Mouse (Mus musculus): Measurements from ENCODE around the gene Strada. TPM values are rescaled to one million over a fixed set of nuclear protein-coding genes. Genes with fewer than 3 reads are reported as not detected.

Gene Strada
- polyA plus RNA-seq, 1 experiment = 32.6 TPM

DNA sequence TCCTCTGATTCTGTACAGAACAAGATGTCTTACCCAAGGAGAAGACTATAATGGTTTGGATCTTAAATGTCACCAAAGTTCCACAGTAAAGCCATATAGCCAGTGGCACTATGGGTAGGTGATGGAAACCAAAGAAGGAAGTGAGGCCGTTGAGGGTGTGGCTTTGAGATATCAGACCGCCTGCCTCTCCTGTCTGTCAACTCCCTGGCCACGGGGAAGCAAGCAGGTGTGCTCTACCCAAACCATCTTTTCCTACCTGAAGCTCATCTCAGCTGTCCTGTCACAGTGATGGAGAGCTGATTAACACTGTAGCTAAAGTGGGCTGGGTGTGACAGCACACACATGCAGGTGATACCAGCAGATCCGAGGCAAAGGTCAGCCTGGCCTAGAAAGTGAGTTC lies 3.7 kb downstream of the Strada start:
- H3K36me3 ChIP-seq (ENCODE audit: control insufficient read depth, insufficient read depth, low read length) = peaks cover 3% of the 10 kb centered on the region
- H3K4me3 ChIP-seq (ENCODE audit: extremely low read depth, insufficient read depth, insufficient read length) = no peak overlapping the region
- 51% methylated on average over 4 of the region's 4 CpGs for WGBS
- DNase-seq (ENCODE audit: low read depth in 1 of 2, low spot score in 2 of 2) = no peak
- H3K27me3 ChIP-seq (ENCODE audit: control insufficient read depth, insufficient read depth, low read length) = no peaks in the 10 kb centered on the region
- no peak for TF ChIP-seq CTCF (IDR thresholded peaks at IDR 0.05; ENCODE audit: extremely low read depth, insufficient read depth, insufficient read length, insufficient replicate concordance)
- TF ChIP-seq POLR2A (IDR thresholded peaks at IDR 0.05; ENCODE audit: low read depth, low read length) = no peak
- no peak overlapping the region; the same call in 1 of the 2 replicates for H3K27ac ChIP-seq (ENCODE audit: insufficient read depth, low read length)
- H3K4me1 ChIP-seq (ENCODE audit: control insufficient read depth, insufficient read depth, insufficient read length) = peaks cover 16% of the 10 kb centered on the region

DNA sequence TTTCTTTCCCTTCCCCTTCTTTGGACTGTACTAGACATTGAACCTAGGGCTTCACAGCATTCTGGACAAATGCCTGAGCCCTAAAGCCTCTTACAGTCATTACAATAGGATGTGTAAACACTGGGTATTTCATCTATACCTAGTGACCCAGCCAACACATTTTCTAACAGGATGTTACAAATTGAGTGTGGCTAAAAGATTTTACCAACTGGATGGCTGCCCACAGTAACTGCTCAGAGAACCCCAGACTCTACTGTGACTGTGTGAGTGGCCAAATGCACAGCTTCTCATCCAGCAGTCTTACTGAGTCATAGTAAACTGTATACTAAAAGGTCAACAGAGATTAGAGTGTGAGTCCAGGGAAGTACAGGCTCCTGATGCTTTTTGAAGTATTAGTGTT lies 6.6 kb downstream of the Strada start:
- Histone ChIP-seq H3K36me3 (ENCODE audit: control insufficient read depth, insufficient read depth, low read length) (no peaks in the 10 kb centered on the region), H3K27ac (ENCODE audit: insufficient read depth, low read length) (no peak overlapping the region), H3K4me3 (ENCODE audit: extremely low read depth, insufficient read depth, insufficient read length) (no peak overlapping the region), H3K4me1 (ENCODE audit: control insufficient read depth, insufficient read depth, insufficient read length) (peaks cover 10% of the 10 kb centered on the region), H3K27me3 (ENCODE audit: control insufficient read depth, insufficient read depth, low read length) (no peaks in the 10 kb centered on the region)
- TF ChIP-seq CTCF (IDR thresholded peaks at IDR 0.05; ENCODE audit: extremely low read depth, insufficient read depth, insufficient read length, insufficient replicate concordance) = no peak
- TF ChIP-seq POLR2A (IDR thresholded peaks at IDR 0.05; ENCODE audit: low read depth, low read length) = no peak
- DNase-seq (ENCODE audit: low read depth in 1 of 2, low spot score in 2 of 2) = no peak

DNA sequence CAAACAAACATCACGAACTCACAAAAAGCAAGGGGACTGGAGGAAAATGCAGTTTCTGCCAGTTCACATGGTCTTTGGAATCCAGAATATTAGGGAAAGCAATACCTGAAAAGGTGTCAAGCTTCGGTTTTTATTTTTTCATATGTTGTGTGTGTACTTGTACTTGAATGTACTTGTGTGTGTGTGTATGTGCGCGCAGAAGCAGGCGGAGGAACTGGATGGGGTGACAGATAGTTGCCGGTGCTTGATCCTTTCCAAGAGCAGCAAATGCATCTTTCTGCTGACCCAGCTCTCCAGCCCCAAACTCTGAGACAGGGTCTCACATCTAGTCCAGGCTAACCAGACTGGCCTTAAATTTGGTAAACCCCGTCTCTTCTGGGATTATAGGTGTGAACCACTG lies 7.1 kb downstream of the Strada start:
- Histone ChIP-seq H3K27me3 (ENCODE audit: control insufficient read depth, insufficient read depth, low read length) (no peaks in the 10 kb centered on the region), H3K4me1 (ENCODE audit: control insufficient read depth, insufficient read depth, insufficient read length) (peaks cover 10% of the 10 kb centered on the region), H3K4me3 (ENCODE audit: extremely low read depth, insufficient read depth, insufficient read length) (no peak overlapping the region), H3K27ac (ENCODE audit: insufficient read depth, low read length) (no peak overlapping the region), H3K36me3 (ENCODE audit: control insufficient read depth, insufficient read depth, low read length) (no peaks in the 10 kb centered on the region)
- TF ChIP-seq CTCF (IDR thresholded peaks at IDR 0.05; ENCODE audit: extremely low read depth, insufficient read depth, insufficient read length, insufficient replicate concordance) (no peak), POLR2A (IDR thresholded peaks at IDR 0.05; ENCODE audit: low read depth, low read length) (no peak)
- WGBS = 90% methylated on average over 7 of the region's 7 CpGs
- no peak for DNase-seq (ENCODE audit: low read depth in 1 of 2, low spot score in 2 of 2)

DNA sequence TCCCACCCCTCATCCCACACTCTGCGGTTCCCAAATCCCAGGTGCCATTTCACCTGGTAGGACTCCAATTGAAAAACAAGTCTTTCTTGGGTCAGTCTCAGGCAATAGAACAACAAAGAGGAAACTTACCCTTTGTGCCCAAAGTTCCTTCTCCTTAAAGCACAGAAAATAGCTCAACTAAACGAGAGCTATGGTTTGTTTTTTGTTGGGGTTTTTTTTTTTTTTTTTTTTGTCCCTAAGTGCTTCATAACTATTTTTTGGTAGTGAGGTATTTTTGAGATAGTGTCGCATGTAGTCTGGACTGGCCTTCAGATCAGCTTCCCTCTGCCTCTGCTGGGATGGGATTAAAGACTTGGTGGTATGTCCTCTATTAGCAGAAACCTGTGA lies 7.8 kb downstream of the Strada start:
- H3K36me3 ChIP-seq (ENCODE audit: control insufficient read depth, insufficient read depth, low read length) = no peaks in the 10 kb centered on the region
- 16% methylated on average over 3 of the region's 3 CpGs for WGBS
- H3K27me3 ChIP-seq (ENCODE audit: control insufficient read depth, insufficient read depth, low read length) = no peaks in the 10 kb centered on the region
- H3K27ac ChIP-seq (ENCODE audit: insufficient read depth, low read length) = peak overlapping the region; percentile 90
- peaks cover 10% of the 10 kb centered on the region; the same call in 1 of the 2 replicates for H3K4me1 ChIP-seq (ENCODE audit: control insufficient read depth, insufficient read depth, insufficient read length)
- TF ChIP-seq CTCF (IDR thresholded peaks at IDR 0.05; ENCODE audit: extremely low read depth, insufficient read depth, insufficient read length, insufficient replicate concordance) (no peak), POLR2A (IDR thresholded peaks at IDR 0.05; ENCODE audit: low read depth, low read length) (no peak)
- no peak for DNase-seq (ENCODE audit: low read depth in 1 of 2, low spot score in 2 of 2)
- peak overlapping the region; percentile 68 for H3K4me3 ChIP-seq (ENCODE audit: extremely low read depth, insufficient read depth, insufficient read length)

DNA sequence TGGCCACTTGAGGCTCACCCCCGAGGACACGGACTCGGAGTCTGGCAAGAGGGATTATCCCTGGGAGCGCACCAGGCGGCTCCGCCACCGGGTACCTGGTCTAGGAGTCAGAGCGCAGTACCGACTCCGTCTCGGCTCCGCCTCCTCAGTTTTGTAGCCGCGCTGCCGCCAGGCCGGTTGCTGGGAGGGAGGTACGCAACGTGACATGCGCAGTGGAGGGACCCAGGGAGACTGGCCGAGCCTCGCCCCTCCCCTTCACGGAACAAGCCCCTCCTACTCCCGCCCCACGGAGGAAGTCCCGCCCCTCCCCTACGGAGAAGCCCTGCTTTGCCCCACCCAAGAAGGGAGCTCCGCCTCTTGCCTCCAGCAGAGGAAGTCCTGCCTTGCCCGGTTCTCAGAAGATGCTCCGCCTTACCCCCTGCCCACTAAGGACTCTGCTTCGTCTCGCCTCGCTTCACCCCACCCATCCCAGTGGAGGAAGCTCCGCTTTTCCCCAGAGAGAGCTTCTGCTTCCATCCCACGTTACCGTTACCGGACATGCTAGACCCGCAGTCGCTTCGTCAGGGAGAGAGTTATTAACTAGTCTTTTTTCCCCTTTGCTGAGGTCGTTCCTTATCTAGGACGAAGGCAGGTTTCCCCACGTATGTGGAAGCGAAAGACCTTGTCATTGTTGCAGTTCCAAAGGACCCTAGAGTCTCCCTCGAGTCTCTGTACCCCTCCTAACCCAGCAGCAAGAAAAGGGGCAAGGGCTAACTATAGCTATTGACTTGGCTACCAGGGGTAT lies 8.4 kb downstream of the Strada start:
- TF ChIP-seq CTCF (IDR thresholded peaks at IDR 0.05; ENCODE audit: extremely low read depth, insufficient read depth, insufficient read length, insufficient replicate concordance) = no peak
- TF ChIP-seq POLR2A (IDR thresholded peaks at IDR 0.05; ENCODE audit: low read depth, low read length) = peak; percentile 87
- peak overlapping the region; percentile 82 for H3K4me3 ChIP-seq (ENCODE audit: extremely low read depth, insufficient read depth, insufficient read length)
- H3K36me3 ChIP-seq (ENCODE audit: control insufficient read depth, insufficient read depth, low read length) = no peaks in the 10 kb centered on the region
- whole genome bisulfite sequencing = under 1% methylated on average over 44 of the region's 44 CpGs
- peak overlapping the region; percentile 94 for H3K27ac ChIP-seq (ENCODE audit: insufficient read depth, low read length)
- peak; percentile 95 to 97 for DNase-seq (ENCODE audit: low read depth in 1 of 2, low spot score in 2 of 2)
- H3K27me3 ChIP-seq (ENCODE audit: control insufficient read depth, insufficient read depth, low read length) = no peaks in the 10 kb centered on the region
- peaks cover 10% of the 10 kb centered on the region; the same call in 1 of the 2 replicates for H3K4me1 ChIP-seq (ENCODE audit: control insufficient read depth, insufficient read depth, insufficient read length)

DNA sequence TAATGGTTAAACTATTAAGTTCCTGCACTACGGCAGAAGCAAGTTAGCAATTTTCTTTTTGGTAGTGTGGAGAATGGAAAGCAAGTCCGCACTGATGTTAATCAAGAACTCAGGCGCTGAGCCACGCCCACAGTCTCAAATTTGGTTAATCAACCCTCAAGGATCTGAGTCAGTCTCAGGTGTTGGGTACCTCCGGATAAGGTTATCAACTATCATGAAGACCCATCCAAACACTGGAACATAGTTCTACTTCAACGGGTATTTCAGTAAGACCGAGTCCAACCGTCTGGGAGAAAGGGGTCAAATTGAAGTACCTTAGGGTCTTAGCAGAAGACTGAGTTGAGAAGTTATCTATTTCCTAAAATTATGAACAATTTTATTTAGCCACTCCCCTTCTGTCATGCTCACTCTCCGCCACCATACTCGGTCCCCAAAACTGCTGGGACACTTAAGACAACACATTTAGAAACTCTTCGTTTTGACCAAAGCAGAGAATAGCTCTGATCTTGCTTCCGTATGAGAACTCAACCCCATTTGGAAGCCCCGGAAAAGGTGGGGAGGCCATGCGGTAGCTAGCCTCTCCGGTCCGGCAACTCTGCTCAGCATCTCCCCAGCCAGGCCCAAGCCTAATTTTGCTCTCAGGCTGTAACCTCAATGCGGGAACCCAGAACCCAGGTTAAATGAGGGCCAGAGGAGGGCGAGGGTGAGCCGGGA lies 9.2 kb downstream of the Strada start:
- no peaks in the 10 kb centered on the region for H3K27me3 ChIP-seq (ENCODE audit: control insufficient read depth, insufficient read depth, low read length)
- H3K4me3 ChIP-seq (ENCODE audit: extremely low read depth, insufficient read depth, insufficient read length) = peak overlapping the region; percentile 82
- H3K36me3 ChIP-seq (ENCODE audit: control insufficient read depth, insufficient read depth, low read length) = no peaks in the 10 kb centered on the region
- H3K4me1 ChIP-seq (ENCODE audit: control insufficient read depth, insufficient read depth, insufficient read length) = peaks cover 3% of the 10 kb centered on the region; the same call in 1 of the 2 replicates
- peak overlapping the region; percentile 94 for H3K27ac ChIP-seq (ENCODE audit: insufficient read depth, low read length)
- TF ChIP-seq POLR2A (IDR thresholded peaks at IDR 0.05; ENCODE audit: low read depth, low read length) (no peak), CTCF (IDR thresholded peaks at IDR 0.05; ENCODE audit: extremely low read depth, insufficient read depth, insufficient read length, insufficient replicate concordance) (no peak)
- WGBS = 6% methylated on average over 19 of the region's 19 CpGs
- no peak for DNase-seq (ENCODE audit: low read depth in 1 of 2, low spot score in 2 of 2)

All from spleen, adult 2 months (tissue).